Mouse (Mus musculus): ENCODE measurements around the gene Adrm1. TPM values are rescaled to one million over a fixed set of nuclear protein-coding genes. Genes with fewer than 3 reads are reported as not detected.

Gene Adrm1
- polyA plus RNA-seq, 1 experiment = 148 TPM

GRCm38 (mm10) chr2:180146091-180146490 lies 25.2 kb upstream of the Adrm1 start:
- Histone ChIP-seq H3K4me3 (ENCODE audit: low read depth, low read length) (no peak overlapping the region), H3K27me3 (ENCODE audit: control insufficient read depth, insufficient read depth, low read length) (no peaks in the 10 kb centered on the region), H3K4me1 (ENCODE audit: control insufficient read depth, insufficient read depth, insufficient read length, low read length) (no peaks in the 10 kb centered on the region), H3K36me3 (ENCODE audit: control insufficient read depth, insufficient read depth, low read length) (peaks cover 59% of the 10 kb centered on the region), H3K27ac (ENCODE audit: insufficient read depth, low read depth, low read length) (no peak overlapping the region)
- TF ChIP-seq CTCF (IDR thresholded peaks at IDR 0.05; ENCODE audit: extremely low read depth, insufficient read length, insufficient replicate concordance, low read depth, low read length) = no peak
- no peak for TF ChIP-seq POLR2A (IDR thresholded peaks at IDR 0.05; ENCODE audit: low read depth, low read length)
- WGBS = 91% methylated on average over 2 of the region's 2 CpGs

- H3K4me3 ChIP-seq (ENCODE audit: low read depth, low read length) = no peak overlapping the region
- WGBS = 92% methylated on average over 6 of the region's 6 CpGs
- H3K4me1 ChIP-seq (ENCODE audit: control insufficient read depth, insufficient read depth, insufficient read length, low read length) = no peaks in the 10 kb centered on the region
- H3K27me3 ChIP-seq (ENCODE audit: control insufficient read depth, insufficient read depth, low read length) = no peaks in the 10 kb centered on the region
- no peak overlapping the region for H3K27ac ChIP-seq (ENCODE audit: insufficient read depth, low read depth, low read length)
- H3K36me3 ChIP-seq (ENCODE audit: control insufficient read depth, insufficient read depth, low read length) = peaks cover 63% of the 10 kb centered on the region
- TF ChIP-seq POLR2A (IDR thresholded peaks at IDR 0.05; ENCODE audit: low read depth, low read length) (no peak), CTCF (IDR thresholded peaks at IDR 0.05; ENCODE audit: extremely low read depth, insufficient read length, insufficient replicate concordance, low read depth, low read length) (no peak)
Measured at GRCm38 (mm10) chr2:180147379-180147778, 23.9 kb upstream of the Adrm1 start.

GRCm38 (mm10) chr2:180148551-180148950 lies 22.7 kb upstream of the Adrm1 start:
- Histone ChIP-seq H3K4me3 (ENCODE audit: low read depth, low read length) (no peak overlapping the region), H3K4me1 (ENCODE audit: control insufficient read depth, insufficient read depth, insufficient read length, low read length) (no peaks in the 10 kb centered on the region; the same call in 1 of the 2 replicates), H3K27me3 (ENCODE audit: control insufficient read depth, insufficient read depth, low read length) (no peaks in the 10 kb centered on the region), H3K27ac (ENCODE audit: insufficient read depth, low read depth, low read length) (no peak overlapping the region), H3K36me3 (ENCODE audit: control insufficient read depth, insufficient read depth, low read length) (peaks cover 70% of the 10 kb centered on the region)
- 86% methylated on average over 9 of the region's 9 CpGs for WGBS
- TF ChIP-seq CTCF (IDR thresholded peaks at IDR 0.05; ENCODE audit: extremely low read depth, insufficient read length, insufficient replicate concordance, low read depth, low read length) = no peak
- no peak for TF ChIP-seq POLR2A (IDR thresholded peaks at IDR 0.05; ENCODE audit: low read depth, low read length)

- Histone ChIP-seq H3K4me3 (ENCODE audit: low read depth, low read length) (no peak overlapping the region), H3K4me1 (ENCODE audit: control insufficient read depth, insufficient read depth, insufficient read length, low read length) (no peaks in the 10 kb centered on the region; the same call in 1 of the 2 replicates), H3K27me3 (ENCODE audit: control insufficient read depth, insufficient read depth, low read length) (no peaks in the 10 kb centered on the region), H3K27ac (ENCODE audit: insufficient read depth, low read depth, low read length) (no peak overlapping the region), H3K36me3 (ENCODE audit: control insufficient read depth, insufficient read depth, low read length) (peaks cover 68% of the 10 kb centered on the region)
- 72% methylated on average over 3 of the region's 3 CpGs for WGBS
- no peak for TF ChIP-seq CTCF (IDR thresholded peaks at IDR 0.05; ENCODE audit: extremely low read depth, insufficient read length, insufficient replicate concordance, low read depth, low read length)
- no peak for TF ChIP-seq POLR2A (IDR thresholded peaks at IDR 0.05; ENCODE audit: low read depth, low read length)
Measured at GRCm38 (mm10) chr2:180154796-180155195, 16.5 kb upstream of the Adrm1 start.

GRCm38 (mm10) chr2:180158627-180159026 lies 12.7 kb upstream of the Adrm1 start:
- TF ChIP-seq CTCF (IDR thresholded peaks at IDR 0.05; ENCODE audit: extremely low read depth, insufficient read length, insufficient replicate concordance, low read depth, low read length) (no peak), POLR2A (IDR thresholded peaks at IDR 0.05; ENCODE audit: low read depth, low read length) (no peak)
- Histone ChIP-seq H3K4me3 (ENCODE audit: low read depth, low read length) (no peak overlapping the region), H3K36me3 (ENCODE audit: control insufficient read depth, insufficient read depth, low read length) (peaks cover 64% of the 10 kb centered on the region), H3K27me3 (ENCODE audit: control insufficient read depth, insufficient read depth, low read length) (no peaks in the 10 kb centered on the region), H3K27ac (ENCODE audit: insufficient read depth, low read depth, low read length) (no peak overlapping the region), H3K4me1 (ENCODE audit: control insufficient read depth, insufficient read depth, insufficient read length, low read length) (peaks cover 2% of the 10 kb centered on the region)
- WGBS = 92% methylated on average over 3 of the region's 3 CpGs

GRCm38 (mm10) chr2:180165855-180166254 lies 5.4 kb upstream of the Adrm1 start:
- Histone ChIP-seq H3K27me3 (ENCODE audit: control insufficient read depth, insufficient read depth, low read length) (no peaks in the 10 kb centered on the region), H3K4me1 (ENCODE audit: control insufficient read depth, insufficient read depth, insufficient read length, low read length) (peaks cover 8% of the 10 kb centered on the region), H3K27ac (ENCODE audit: insufficient read depth, low read depth, low read length) (no peak overlapping the region), H3K4me3 (ENCODE audit: low read depth, low read length) (no peak overlapping the region), H3K36me3 (ENCODE audit: control insufficient read depth, insufficient read depth, low read length) (peaks cover 22% of the 10 kb centered on the region)
- TF ChIP-seq POLR2A (IDR thresholded peaks at IDR 0.05; ENCODE audit: low read depth, low read length) (no peak), CTCF (IDR thresholded peaks at IDR 0.05; ENCODE audit: extremely low read depth, insufficient read length, insufficient replicate concordance, low read depth, low read length) (no peak)
- WGBS = 86% methylated on average over 2 of the region's 2 CpGs

GRCm38 (mm10) chr2:180166869-180167268 lies 4.4 kb upstream of the Adrm1 start:
- Histone ChIP-seq H3K4me3 (ENCODE audit: low read depth, low read length) (no peak overlapping the region), H3K36me3 (ENCODE audit: control insufficient read depth, insufficient read depth, low read length) (peaks cover 12% of the 10 kb centered on the region), H3K4me1 (ENCODE audit: control insufficient read depth, insufficient read depth, insufficient read length, low read length) (peaks cover 8% of the 10 kb centered on the region), H3K27me3 (ENCODE audit: control insufficient read depth, insufficient read depth, low read length) (no peaks in the 10 kb centered on the region), H3K27ac (ENCODE audit: insufficient read depth, low read depth, low read length) (no peak overlapping the region)
- no peak for TF ChIP-seq POLR2A (IDR thresholded peaks at IDR 0.05; ENCODE audit: low read depth, low read length)
- no peak for TF ChIP-seq CTCF (IDR thresholded peaks at IDR 0.05; ENCODE audit: extremely low read depth, insufficient read length, insufficient replicate concordance, low read depth, low read length)
- 79% methylated on average over 2 of the region's 2 CpGs for WGBS
